Mouse (Mus musculus) adrenal gland, postnatal 36 days (tissue): Measurements from ENCODE around the gene Pcp2. TPM values are rescaled to one million over a fixed set of nuclear protein-coding genes. Genes with fewer than 3 reads are reported as not detected.
"Not testable (repeated sequence)": the region's sequence is repeated elsewhere in the genome, so short reads cannot be mapped to it uniquely, and the experiment has no call there.

Source experiments
- DNase-seq, 2 experiments: peaks; one replicate each; pipeline ENCODE4 v3.0.0; 2021; ENCODE audit warnings: mixed read lengths in 1 of 2
- total RNA-seq, 2 experiments: library from RNA; stranded (reverse); gene quantifications; 2 replicates each; pipeline ENCODE4 v1.2.3; 2021

Gene Pcp2
- total RNA-seq, 2 experiments from 2014 or later = not detected

DNA sequence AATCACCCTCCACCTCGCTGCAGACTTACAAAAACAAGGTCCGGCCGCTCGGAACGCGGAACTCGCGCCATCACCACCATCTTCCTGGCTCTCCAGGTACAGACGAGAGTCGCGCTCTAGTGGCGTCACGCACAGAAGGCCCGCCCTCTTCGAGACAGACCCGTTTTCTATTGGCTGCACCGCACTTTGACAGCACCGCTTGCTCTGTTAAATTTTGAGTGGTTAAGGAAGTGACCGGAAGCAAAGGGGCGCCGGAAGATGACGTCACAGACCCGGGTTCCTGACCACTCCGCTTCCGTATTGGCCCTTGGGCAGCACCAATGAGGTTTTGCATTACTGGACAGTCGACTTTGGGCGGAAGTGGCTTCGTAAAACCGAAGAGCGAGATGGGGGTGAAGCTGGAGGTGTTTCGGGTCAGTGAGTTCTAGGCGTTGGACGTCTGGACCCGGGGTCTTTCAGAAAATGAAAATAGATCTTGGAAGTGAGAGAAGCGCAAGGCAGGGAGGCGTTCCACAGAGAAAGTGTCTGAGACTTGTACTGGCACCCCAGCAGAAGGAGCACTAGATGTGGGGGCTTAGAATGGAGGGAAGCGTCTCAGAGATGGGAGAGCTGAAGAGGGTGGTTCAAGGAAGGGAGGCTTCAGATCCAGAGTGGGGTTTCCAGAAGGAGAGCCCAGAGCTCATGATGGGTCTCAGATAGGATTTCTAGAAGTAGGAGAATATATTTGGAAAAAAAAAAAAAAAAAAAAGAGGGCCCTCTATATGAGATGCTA lies 4.0 kb downstream of the Pcp2 start, which contains the start of the genes Xab2 and Pet100:
Xab2 (minus strand) TSS at position 118 of the 772 bp plus-strand sequence.
Pet100 (plus strand) TSS at position 350 of the 772 bp plus-strand sequence.
- DNase-seq = peak; percentile 97 to 98

DNA sequence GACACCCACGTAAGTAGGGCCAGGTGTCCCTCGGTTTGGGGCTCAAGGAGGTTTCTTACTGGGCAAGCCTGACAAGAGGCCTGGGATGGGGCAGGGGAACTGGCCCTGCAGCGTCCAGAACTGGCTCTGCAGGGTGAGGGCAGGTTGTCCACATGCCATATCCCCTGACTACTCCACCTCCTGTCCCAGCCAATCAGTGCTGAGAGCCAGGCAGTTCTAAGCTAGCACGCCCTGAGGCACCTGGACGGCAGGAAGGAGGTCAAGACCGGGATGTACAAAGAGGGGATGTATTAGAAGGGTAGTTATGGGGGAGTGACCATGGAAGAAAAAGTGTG lies 15.6 kb downstream of the Pcp2 start:
- DNase-seq = no peak

- peak in 1 of 2 experiments; percentile 48 for DNase-seq
Measured at GRCm38 (mm10) chr8:3609046-3609815, 16.1 kb downstream of the Pcp2 start.

- no peak for DNase-seq
Measured at GRCm38 (mm10) chr8:3607822-3608221, 17.5 kb downstream of the Pcp2 start.

- DNase-seq = peak; percentile 44 to 62
Measured at GRCm38 (mm10) chr8:3606593-3606992, 18.8 kb downstream of the Pcp2 start.

DNA sequence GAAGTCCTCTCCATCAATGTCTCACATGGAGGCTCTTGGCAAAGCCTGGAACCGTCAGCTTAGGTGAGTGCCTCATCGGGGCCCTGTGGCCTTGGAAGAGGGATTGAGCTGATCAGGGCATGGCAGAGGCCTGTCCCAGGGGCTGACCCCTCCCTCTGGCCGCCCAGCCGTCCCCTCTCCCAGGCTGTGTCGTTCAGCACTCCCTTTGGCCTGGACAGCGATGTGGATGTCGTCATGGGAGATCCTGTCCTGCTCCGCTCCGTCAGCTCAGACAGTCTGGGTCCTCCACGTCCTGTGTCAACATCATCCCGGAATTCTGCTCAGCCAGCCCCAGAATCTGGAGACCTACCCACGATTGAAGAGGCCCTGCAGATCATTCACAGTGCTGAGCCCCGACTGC lies 21.9 kb downstream of the Pcp2 start:
- DNase-seq = no peak

GRCm38 (mm10) chr8:3600401-3600800 lies 24.9 kb downstream of the Pcp2 start:
- DNase-seq = peak in 1 of 2 experiments; percentile 26

- DNase-seq = no peak
Measured at GRCm38 (mm10) chr8:3599219-3599618, 26.1 kb downstream of the Pcp2 start.

- no peak for DNase-seq
Measured at GRCm38 (mm10) chr8:3598054-3598453, 27.3 kb downstream of the Pcp2 start.

DNA sequence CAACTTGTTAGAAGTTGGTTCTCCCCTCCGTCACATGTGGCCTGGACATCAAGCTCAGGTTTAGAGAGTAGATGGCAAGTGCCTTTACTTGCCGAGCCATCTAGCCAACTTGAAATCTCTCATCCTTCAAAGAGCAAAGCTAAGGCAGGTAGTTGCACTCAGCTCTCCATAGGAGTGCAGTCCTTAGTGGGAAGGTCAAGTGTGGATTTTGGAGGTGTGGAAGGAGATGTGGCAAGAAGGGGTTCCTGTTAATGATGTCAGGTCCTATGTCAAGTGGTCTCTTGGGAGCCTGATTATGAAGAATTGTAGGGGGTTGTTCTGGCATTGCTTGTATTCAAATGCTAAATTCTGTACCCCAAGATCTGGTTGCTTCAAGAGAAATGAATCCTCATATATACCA lies 30.9 kb downstream of the Pcp2 start:
- no peak for DNase-seq

DNA sequence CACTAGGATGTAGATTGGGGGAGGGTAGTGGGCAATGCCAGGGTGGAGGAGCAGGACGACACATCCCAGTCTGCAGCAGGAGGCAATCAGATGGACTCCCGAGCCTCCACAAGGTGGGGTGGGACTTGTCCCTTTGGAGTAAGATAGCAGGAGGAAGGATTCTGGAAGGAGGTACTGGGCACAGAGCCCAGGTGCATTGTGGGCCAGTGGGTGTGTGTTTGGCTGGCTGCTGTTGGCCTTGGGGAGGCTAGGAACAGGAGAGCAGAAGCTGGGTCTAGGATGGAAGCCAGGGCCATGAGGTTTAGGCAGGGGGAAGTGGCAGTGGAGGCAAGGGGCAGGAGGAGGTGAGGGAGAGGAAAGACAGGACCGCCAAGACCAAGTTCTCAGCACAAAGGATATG lies 31.9 kb downstream of the Pcp2 start:
- DNase-seq = peak; percentile 43 to 65

- no peak for DNase-seq
Measured at GRCm38 (mm10) chr8:3588258-3588633, 37.1 kb downstream of the Pcp2 start.

DNA sequence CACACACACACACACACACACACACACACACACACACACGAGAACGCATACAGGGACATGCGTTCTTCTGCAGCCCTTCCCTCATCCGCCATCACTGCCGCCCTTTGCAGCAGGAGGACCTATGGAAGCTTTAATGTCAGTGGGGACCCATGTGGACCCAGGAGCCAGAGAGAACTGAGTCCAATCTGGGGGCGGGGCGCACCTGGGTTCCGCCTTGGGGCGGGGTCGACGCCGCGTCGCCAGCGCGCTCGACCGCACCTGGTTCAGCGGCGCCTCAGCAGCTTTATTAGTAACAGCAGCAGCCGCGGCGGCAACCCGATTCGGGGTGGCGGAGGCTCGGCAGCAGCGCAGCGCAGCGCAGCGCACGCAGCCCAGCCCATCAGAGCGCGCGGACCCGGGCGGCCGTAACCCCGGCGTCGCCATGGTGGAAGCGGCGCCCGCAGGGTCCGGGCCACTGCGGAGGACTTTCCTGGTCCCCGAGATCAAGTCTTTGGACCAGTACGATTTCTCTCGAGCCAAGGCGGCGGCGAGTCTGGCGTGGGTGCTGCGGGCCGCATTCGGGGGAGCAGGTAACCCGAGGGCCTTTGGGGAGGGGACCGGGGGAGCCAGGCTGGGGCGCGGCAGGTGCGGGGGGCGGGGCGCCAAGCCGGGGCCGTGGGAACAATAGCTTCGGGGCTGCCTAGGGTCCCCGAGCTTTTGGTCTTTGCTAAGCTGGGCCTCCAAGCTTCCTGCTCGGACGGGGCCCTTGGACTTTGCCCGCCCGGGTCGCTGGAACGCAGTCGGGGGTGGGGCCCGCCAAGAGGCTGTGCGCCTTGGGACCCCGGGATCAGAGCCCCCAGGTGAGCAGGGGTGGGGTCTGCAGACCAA lies 37.7 kb downstream of the Pcp2 start:
- DNase-seq = peak; percentile 59 to 75

GRCm38 (mm10) chr8:3586993-3587390 lies 38.4 kb downstream of the Pcp2 start, which contains the start of gene Camsap3:
Gene Camsap3 (plus strand): TSS chr8:3587293.
- DNase-seq = no peak

DNA sequence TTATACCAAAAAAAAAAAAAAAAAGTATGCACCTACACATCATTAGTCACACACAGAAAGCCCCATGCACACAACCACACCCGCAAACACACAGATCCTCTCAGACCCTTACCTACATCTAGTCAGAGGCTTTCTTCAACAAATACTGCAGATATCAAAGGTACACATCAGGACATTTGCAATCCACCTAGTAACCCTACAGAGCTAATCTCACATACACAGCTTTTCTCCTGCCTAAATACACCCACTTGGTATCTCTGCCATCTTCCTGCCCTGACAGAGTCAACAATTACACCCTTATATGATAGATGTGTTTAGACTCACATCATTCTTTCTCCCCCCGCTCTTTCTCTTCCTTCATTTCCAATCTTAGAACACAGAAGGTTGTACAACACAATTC lies 38.9 kb downstream of the Pcp2 start:
- DNase-seq = no peak

GRCm38 (mm10) chr8:3581961-3582360 lies 43.4 kb downstream of the Pcp2 start:
- DNase-seq = not testable (repeated sequence)

GRCm38 (mm10) chr8:3579390-3580364 lies 45.7 kb downstream of the Pcp2 start:
- no peak for DNase-seq

- DNase-seq = no peak
Measured at GRCm38 (mm10) chr8:3576211-3576960, 49.0 kb downstream of the Pcp2 start.

DNA sequence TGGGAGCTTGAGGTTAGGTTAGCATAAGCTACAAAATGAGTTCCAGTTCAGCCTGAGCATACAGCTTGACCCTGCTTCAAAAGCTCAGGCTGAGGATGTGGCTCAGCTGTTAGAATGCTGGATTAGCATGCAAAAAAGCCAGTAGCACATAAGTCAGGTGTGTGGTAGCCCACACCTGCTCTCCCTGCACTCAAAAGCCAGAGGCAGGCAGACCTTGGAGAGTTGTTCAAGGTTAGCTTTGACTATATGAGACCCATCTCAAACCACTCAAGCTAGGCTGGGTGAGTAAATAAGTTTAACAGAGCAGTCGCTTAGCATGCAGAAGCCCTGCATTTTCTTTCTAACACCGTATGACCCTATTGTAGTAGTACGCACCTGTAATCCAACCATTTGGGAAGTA lies 50.8 kb downstream of the Pcp2 start:
- DNase-seq = no peak
